Mouse (Mus musculus): ENCODE measurements at regions not wholly inside any gene's neighbourhood (a gene's known extent, or its start where the extent isn't known, plus 50 kb on each side); places are given as distances from the start of the nearest gene placed in this dataset.
"Not testable (repeated sequence)": the region's sequence is repeated elsewhere in the genome, so short reads cannot be mapped to it uniquely, and the experiment has no call there.

- Histone ChIP-seq H3K36me3 (ENCODE audit: poor library complexity, severe bottlenecking) (no peaks in the 10 kb centered on the region), H3K4me1 (no peaks in the 10 kb centered on the region), H3K9me3 (replicated peaks) (no peaks in the 10 kb centered on the region), H3K27me3 (no peaks in the 10 kb centered on the region), H3K4me3 (no peak overlapping the region), H3K9ac (no peak overlapping the region), H3K27ac (no peak overlapping the region), H3K4me2 (no peak overlapping the region)
- 93% methylated on average over 6 of the region's 6 CpGs for WGBS
- no peak for ATAC-seq
Measured at GRCm38 (mm10) chr15:59720149-59720548, 296.3 kb downstream of the 4933412E24Rik start.

DNA sequence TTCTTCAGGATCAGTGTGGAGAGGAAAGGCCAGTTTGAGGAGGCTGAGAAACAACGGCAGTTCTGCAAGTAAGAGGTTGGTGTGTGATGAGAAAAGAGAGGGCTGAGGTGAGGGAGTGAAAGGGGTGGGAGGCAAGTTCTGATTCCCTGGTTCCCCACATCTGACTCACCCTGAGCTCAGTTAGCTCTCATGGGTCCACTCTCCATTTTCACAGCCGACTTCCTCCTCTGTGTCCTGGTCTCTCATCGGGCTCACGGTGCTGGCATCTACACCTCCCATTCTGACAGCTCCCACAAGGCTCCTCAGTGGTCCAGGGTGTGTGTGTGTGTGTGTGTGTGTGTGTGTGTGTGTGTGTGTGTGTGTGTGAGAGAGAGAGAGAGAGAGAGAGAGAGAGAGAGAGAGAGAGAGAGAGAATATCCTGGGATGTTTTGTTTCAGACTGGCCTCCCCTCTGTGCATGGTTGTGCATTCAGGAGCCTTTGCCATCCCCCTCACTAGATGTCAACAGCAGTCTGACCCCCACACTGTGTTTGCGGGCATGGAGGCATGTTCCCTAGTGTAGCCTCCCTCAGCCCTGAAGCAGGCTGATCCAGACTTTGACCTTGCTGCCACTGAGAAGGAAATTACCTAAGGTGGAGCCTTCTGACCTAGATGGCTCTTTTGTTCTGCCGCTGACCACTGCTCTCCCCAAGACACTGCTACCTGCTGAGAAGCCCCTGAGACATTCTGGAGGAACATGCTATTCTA, 296.9 kb downstream of the 4933412E24Rik start:
- not testable (repeated sequence) for H3K4me3 ChIP-seq; H3K36me3 ChIP-seq (ENCODE audit: poor library complexity, severe bottlenecking); H3K9ac ChIP-seq; H3K4me2 ChIP-seq; H3K27me3 ChIP-seq; H3K27ac ChIP-seq; H3K4me1 ChIP-seq; ATAC-seq; H3K9me3 ChIP-seq (replicated peaks)
- 90% methylated on average over 6 of the region's 6 CpGs for WGBS

DNA sequence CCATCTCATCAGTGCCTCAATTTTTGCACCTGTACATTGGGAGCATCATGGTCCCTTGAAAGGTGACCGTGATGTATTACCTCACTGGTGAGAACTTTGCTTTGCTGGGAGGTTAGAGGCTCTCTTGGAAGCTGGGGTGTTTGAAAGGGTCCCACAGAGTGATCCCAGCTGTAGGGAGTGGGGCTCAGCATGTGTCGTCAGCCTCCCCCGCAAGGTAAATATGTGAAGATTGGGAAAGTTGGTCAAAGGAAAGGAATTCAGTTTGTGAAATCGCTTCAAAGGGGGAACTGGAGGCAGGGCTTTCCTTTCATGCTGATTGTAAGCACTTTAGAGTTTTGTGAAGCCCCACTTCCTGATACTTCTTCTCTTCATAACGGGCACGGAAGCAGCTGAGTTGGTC, 299.5 kb downstream of the 4933412E24Rik start:
- no peak overlapping the region for H3K9ac ChIP-seq
- H3K9me3 ChIP-seq (replicated peaks), result no peaks in the 10 kb centered on the region
- H3K36me3 ChIP-seq (ENCODE audit: poor library complexity, severe bottlenecking), result no peaks in the 10 kb centered on the region
- no peak overlapping the region for H3K4me2 ChIP-seq
- WGBS, result 74% methylated on average over 6 of the region's 6 CpGs
- H3K4me3 ChIP-seq, result no peak overlapping the region
- no peaks in the 10 kb centered on the region for H3K4me1 ChIP-seq
- ATAC-seq, result no peak
- no peak overlapping the region for H3K27ac ChIP-seq
- no peaks in the 10 kb centered on the region for H3K27me3 ChIP-seq

- 81% methylated on average over 3 of the region's 3 CpGs for WGBS
- no peak overlapping the region for H3K4me2 ChIP-seq
- ATAC-seq, result no peak
- no peaks in the 10 kb centered on the region for H3K4me1 ChIP-seq
- H3K4me3 ChIP-seq, result no peak overlapping the region
- no peak overlapping the region for H3K27ac ChIP-seq
- H3K9me3 ChIP-seq (replicated peaks), result no peaks in the 10 kb centered on the region
- no peak overlapping the region for H3K9ac ChIP-seq
- H3K36me3 ChIP-seq (ENCODE audit: poor library complexity, severe bottlenecking), result no peaks in the 10 kb centered on the region
- H3K27me3 ChIP-seq, result no peaks in the 10 kb centered on the region
Measured at GRCm38 (mm10) chr15:59715951-59716350, 300.5 kb downstream of the 4933412E24Rik start.

- H3K27me3 ChIP-seq, result no peaks in the 10 kb centered on the region
- H3K4me3 ChIP-seq, result no peak overlapping the region
- no peak overlapping the region for H3K27ac ChIP-seq
- no peak overlapping the region for H3K4me2 ChIP-seq
- no peaks in the 10 kb centered on the region for H3K4me1 ChIP-seq
- no peak overlapping the region for H3K9ac ChIP-seq
- ATAC-seq, result no peak
- H3K36me3 ChIP-seq (ENCODE audit: poor library complexity, severe bottlenecking), result no peaks in the 10 kb centered on the region
- WGBS, result 81% methylated on average over 8 of the region's 8 CpGs
- no peaks in the 10 kb centered on the region for H3K9me3 ChIP-seq (replicated peaks)
Measured at GRCm38 (mm10) chr15:59713965-59714739, 302.3 kb downstream of the 4933412E24Rik start.

DNA sequence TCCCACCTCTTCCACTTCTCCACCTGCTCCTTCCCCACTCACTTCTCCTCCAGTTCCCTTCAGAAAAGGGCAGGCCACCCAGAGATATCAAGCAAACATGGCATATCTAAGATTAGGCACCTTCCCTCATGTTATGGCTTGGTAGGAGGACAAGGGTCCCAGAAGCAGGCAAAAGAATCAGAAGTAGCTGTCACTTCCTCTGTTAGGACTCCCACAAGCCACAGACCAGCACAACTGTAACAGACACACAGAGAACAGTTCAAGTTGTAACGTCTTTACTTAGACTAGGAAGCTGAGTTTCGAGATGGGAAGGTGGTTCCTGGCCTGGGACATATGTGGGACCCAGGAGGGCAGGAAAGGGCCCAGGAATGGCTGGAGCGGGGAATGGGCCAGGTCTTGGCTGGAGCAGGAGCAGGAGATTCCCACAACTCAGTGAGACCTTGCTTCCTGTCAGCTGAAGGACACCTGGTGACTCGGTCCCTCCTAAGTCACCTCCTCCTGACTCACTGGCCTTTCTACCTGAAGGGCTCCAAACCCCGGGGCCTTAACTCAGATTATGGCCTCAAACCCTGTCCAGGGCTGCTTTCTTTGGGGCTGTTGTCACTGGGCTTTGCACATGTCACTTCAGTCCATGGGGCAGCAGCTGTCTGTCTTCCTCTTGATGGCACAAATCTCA, 304.2 kb downstream of the 4933412E24Rik start:
- H3K9ac ChIP-seq, result no peak overlapping the region
- H3K4me1 ChIP-seq, result no peaks in the 10 kb centered on the region
- no peaks in the 10 kb centered on the region for H3K36me3 ChIP-seq (ENCODE audit: poor library complexity, severe bottlenecking)
- H3K4me2 ChIP-seq, result no peak overlapping the region
- ATAC-seq, result no peak
- no peak overlapping the region for H3K27ac ChIP-seq
- H3K4me3 ChIP-seq, result no peak overlapping the region
- WGBS, result 87% methylated on average over 5 of the region's 5 CpGs
- H3K9me3 ChIP-seq (replicated peaks), result no peaks in the 10 kb centered on the region
- no peaks in the 10 kb centered on the region for H3K27me3 ChIP-seq

- H3K27ac ChIP-seq, result no peak overlapping the region
- H3K36me3 ChIP-seq (ENCODE audit: poor library complexity, severe bottlenecking), result no peaks in the 10 kb centered on the region
- no peak for ATAC-seq
- H3K27me3 ChIP-seq, result no peaks in the 10 kb centered on the region
- WGBS, result 85% methylated on average over 2 of the region's 2 CpGs
- no peak overlapping the region for H3K9ac ChIP-seq
- H3K4me2 ChIP-seq, result no peak overlapping the region
- H3K4me3 ChIP-seq, result no peak overlapping the region
- H3K4me1 ChIP-seq, result no peaks in the 10 kb centered on the region
- H3K9me3 ChIP-seq (replicated peaks), result no peaks in the 10 kb centered on the region
Measured at GRCm38 (mm10) chr15:59709925-59710324, 306.5 kb downstream of the 4933412E24Rik start.

DNA sequence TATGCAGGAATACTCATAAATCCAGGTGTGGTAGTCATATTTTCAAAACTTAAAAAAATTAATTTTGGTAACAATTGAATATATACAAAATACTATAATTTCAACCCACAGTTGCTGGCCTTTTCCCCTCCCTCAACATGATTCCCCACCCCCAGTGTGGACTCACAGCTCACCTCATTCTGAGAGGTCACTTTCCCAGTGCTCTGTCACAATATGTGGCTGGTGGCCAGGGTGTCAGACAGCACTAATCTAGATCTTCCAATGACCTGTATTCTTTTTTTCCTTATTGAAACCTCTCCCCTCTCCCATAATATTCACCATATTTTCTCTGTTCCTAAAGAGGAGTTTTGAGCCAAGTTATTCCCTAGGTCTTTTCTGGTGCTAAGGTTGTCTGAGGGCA, 308.0 kb downstream of the 4933412E24Rik start:
- Histone ChIP-seq H3K4me1 (no peaks in the 10 kb centered on the region), H3K9me3 (replicated peaks) (no peaks in the 10 kb centered on the region), H3K36me3 (ENCODE audit: poor library complexity, severe bottlenecking) (no peaks in the 10 kb centered on the region), H3K4me2 (no peak overlapping the region), H3K27me3 (no peaks in the 10 kb centered on the region), H3K27ac (no peak overlapping the region), H3K9ac (no peak overlapping the region), H3K4me3 (no peak overlapping the region)
- no peak for ATAC-seq

GRCm38 (mm10) chr15:59707081-59707480, 309.3 kb downstream of the 4933412E24Rik start:
- H3K36me3 ChIP-seq (ENCODE audit: poor library complexity, severe bottlenecking), result no peaks in the 10 kb centered on the region
- H3K27ac ChIP-seq, result no peak overlapping the region
- no peaks in the 10 kb centered on the region for H3K9me3 ChIP-seq (replicated peaks)
- no peak for ATAC-seq
- WGBS, result 88% methylated on average over 8 of the region's 8 CpGs
- H3K27me3 ChIP-seq, result no peaks in the 10 kb centered on the region
- H3K4me1 ChIP-seq, result no peaks in the 10 kb centered on the region
- H3K4me2 ChIP-seq, result no peak overlapping the region
- H3K4me3 ChIP-seq, result no peak overlapping the region
- H3K9ac ChIP-seq, result no peak overlapping the region
